Mouse (Mus musculus): ENCODE results near the gene Ttpal. TPM values are rescaled to one million over a fixed set of nuclear protein-coding genes. Genes with fewer than 3 reads are reported as not detected.
"Not testable (repeated sequence)": the region's sequence is repeated elsewhere in the genome, so short reads cannot be mapped to it uniquely, and the experiment has no call there.

The Ttpal gene
- polyA plus RNA-seq, 1 experiment from 2014 or later, result 40.3 TPM

DNA sequence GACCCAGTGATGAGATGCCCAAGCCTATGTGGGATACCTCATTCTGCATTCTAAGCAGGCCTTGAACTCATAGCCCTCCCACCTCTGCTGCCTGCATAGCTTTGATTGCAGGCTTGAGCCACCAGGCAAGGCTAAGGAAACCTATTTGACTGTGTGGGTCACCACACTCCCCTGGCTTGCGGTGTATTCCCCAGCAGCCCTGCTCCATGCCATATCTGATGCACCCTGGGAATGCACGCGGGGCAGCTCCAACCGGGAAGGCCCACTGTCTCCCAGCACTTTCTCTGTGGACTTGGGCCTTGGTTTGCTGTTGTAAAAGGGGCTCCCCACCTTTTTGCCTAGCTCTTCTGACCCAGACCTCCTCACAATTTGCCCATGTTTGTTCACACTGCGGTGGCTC is 11.1 kb downstream of the Ttpal start:
- H3K9me3 ChIP-seq (ENCODE audit: control insufficient read depth, low read length), result no peaks in the 10 kb centered on the region
- H3K27me3 ChIP-seq (ENCODE audit: control insufficient read depth, insufficient read depth, low read length), result no peaks in the 10 kb centered on the region
- no peaks in the 10 kb centered on the region for H3K4me1 ChIP-seq (ENCODE audit: control insufficient read depth, insufficient read depth, low read length)
- no peak overlapping the region for H3K4me3 ChIP-seq (ENCODE audit: low read length)
- ATAC-seq (ENCODE audit: low FRiP score, low TSS enrichment), result no peak
- H3K4me2 ChIP-seq (replicated peaks; ENCODE audit: low read depth, low read length), result no peak overlapping the region
- H3K27ac ChIP-seq (ENCODE audit: low read depth, low read length), result no peak overlapping the region
- H3K36me3 ChIP-seq (ENCODE audit: control insufficient read depth, insufficient read depth, low read length), result peaks cover 61% of the 10 kb centered on the region
- WGBS, result 98% methylated on average over 5 of the region's 5 CpGs
- no peak overlapping the region for H3K9ac ChIP-seq (ENCODE audit: low read depth, low read length)

DNA sequence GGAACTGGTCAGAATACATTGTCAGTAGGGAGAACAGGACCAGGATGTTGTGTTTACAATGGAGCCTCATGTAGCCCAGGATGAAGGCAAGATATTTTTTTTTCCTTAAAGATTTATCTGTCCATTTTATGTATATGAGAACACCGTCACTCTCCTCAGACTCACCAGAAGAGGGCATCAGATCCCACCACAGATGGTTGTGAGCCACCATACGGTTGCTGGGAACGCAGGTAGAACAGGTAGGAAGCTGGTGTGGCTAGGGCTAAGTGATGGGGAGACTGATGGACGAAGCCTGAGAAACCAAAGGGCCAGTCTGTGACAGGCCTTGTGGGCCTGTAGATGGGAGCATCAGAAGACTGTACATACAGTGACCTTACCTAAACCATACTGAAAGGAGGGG is 11.9 kb downstream of the Ttpal start:
- H3K27me3 ChIP-seq (ENCODE audit: control insufficient read depth, insufficient read depth, low read length), result no peaks in the 10 kb centered on the region
- no peak for ATAC-seq (ENCODE audit: low FRiP score, low TSS enrichment)
- H3K36me3 ChIP-seq (ENCODE audit: control insufficient read depth, insufficient read depth, low read length), result peaks cover 66% of the 10 kb centered on the region
- no peaks in the 10 kb centered on the region for H3K9me3 ChIP-seq (ENCODE audit: control insufficient read depth, low read length)
- 94% methylated on average over 4 of the region's 4 CpGs for WGBS
- H3K9ac ChIP-seq (ENCODE audit: low read depth, low read length), result no peak overlapping the region
- H3K4me1 ChIP-seq (ENCODE audit: control insufficient read depth, insufficient read depth, low read length), result no peaks in the 10 kb centered on the region
- no peak overlapping the region for H3K4me2 ChIP-seq (replicated peaks; ENCODE audit: low read depth, low read length)
- no peak overlapping the region for H3K4me3 ChIP-seq (ENCODE audit: low read length)
- H3K27ac ChIP-seq (ENCODE audit: low read depth, low read length), result no peak overlapping the region

DNA sequence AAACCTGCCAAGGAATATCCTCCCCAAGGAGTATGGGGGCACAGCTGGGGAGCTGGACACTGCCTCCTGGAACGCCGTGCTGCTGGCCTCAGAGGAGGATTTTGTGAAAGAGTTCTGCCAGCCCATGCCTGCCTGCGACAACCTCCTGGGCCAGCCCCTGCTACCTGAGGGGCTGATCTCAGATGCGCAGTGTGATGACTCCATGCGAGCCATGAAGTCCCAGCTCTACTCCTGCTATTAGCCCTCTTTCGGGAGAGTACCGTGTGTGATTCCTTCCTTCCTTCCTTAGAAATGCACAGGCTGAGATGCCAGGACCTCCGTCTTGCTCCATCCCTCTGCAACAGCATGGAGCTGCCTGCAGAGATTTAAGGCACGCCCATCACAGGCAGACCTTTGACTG is 13.3 kb downstream of the Ttpal start:
- H3K9me3 ChIP-seq (ENCODE audit: control insufficient read depth, low read length), result no peaks in the 10 kb centered on the region
- H3K4me3 ChIP-seq (ENCODE audit: low read length), result no peak overlapping the region
- ATAC-seq (ENCODE audit: low FRiP score, low TSS enrichment), result no peak
- no peak overlapping the region for H3K4me2 ChIP-seq (replicated peaks; ENCODE audit: low read depth, low read length)
- H3K4me1 ChIP-seq (ENCODE audit: control insufficient read depth, insufficient read depth, low read length), result no peaks in the 10 kb centered on the region
- no peaks in the 10 kb centered on the region for H3K27me3 ChIP-seq (ENCODE audit: control insufficient read depth, insufficient read depth, low read length)
- peaks cover 79% of the 10 kb centered on the region for H3K36me3 ChIP-seq (ENCODE audit: control insufficient read depth, insufficient read depth, low read length)
- no peak overlapping the region for H3K27ac ChIP-seq (ENCODE audit: low read depth, low read length)
- WGBS, result 94% methylated on average over 9 of the region's 9 CpGs
- no peak overlapping the region for H3K9ac ChIP-seq (ENCODE audit: low read depth, low read length)

DNA sequence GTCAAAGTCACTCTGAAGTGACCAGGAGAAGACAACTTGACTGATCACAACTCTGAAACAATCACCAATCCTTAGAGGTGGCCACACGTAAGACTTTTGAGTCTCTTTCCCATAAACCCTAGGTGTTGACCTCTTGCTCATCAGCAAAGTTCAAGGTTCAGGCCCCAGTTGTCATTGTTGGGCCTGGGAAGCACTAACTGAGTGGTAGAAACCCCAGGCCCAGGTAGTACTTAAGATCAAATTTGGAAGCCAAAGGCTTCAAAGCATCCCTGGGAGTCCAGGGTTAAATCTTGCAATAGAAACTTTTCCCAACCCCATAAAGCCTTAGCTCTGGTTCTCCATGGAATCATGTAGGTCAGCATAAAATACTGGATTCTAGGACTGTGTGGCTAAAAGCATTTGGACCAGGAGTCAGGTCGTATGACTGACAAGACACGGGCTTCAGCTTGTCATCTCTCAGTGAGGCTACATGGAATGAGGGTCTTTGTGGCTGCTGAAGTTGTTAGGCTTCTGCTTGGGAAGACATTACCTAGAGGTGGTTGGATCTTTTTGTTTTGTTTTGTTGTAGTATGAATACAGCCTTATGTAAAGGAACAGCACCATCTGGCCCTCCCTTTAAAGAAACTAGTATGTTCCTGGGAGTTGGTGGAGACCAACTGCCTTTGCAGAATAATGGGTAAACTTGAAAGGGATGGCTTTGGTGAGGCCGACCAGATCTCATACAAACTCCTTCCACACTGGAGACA is 14.0 kb downstream of the Ttpal start:
- ATAC-seq (ENCODE audit: low FRiP score, low TSS enrichment), result no peak

DNA sequence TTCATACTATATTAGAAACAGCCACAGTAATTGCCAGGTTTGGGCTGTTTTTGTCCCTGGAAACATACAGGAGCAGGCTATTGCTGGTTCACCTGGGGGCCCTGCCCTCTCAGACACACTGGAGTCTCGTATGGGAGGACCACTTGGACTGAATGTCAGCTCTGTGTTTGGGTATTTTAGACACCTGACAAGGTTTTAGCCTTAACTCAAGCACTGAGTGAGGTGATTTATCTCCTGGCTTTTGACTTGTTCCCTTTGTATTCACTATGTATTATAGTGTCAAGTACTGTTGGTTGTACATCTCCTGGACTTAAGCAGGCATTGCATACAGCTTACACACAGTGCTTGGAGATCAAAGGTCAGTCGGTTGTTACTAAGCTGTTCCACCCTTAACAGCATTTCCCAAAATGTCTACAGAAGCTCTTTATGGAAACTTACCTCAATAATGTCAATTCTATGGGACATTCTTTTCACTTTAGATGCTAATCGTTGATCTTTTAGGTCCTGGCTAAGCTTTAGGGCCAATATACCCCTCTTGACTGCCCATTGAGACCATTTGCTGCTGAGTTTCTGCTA is 14.6 kb downstream of the Ttpal start:
- H3K4me2 ChIP-seq (replicated peaks; ENCODE audit: low read depth, low read length), result no peak overlapping the region
- no peaks in the 10 kb centered on the region for H3K4me1 ChIP-seq (ENCODE audit: control insufficient read depth, insufficient read depth, low read length)
- no peak overlapping the region for H3K4me3 ChIP-seq (ENCODE audit: low read length)
- H3K36me3 ChIP-seq (ENCODE audit: control insufficient read depth, insufficient read depth, low read length), result peaks cover 85% of the 10 kb centered on the region
- WGBS, result 82% methylated on average over 3 of the region's 3 CpGs
- no peak overlapping the region for H3K9ac ChIP-seq (ENCODE audit: low read depth, low read length)
- no peak overlapping the region for H3K27ac ChIP-seq (ENCODE audit: low read depth, low read length)
- H3K9me3 ChIP-seq (ENCODE audit: control insufficient read depth, low read length), result no peaks in the 10 kb centered on the region
- no peaks in the 10 kb centered on the region for H3K27me3 ChIP-seq (ENCODE audit: control insufficient read depth, insufficient read depth, low read length)
- ATAC-seq (ENCODE audit: low FRiP score, low TSS enrichment), result no peak

More for the DNA sequence above, 14.0 kb downstream of the Ttpal start:
- no peak overlapping the region for H3K9ac ChIP-seq (ENCODE audit: low read depth, low read length)
- no peak overlapping the region for H3K4me3 ChIP-seq (ENCODE audit: low read length)
- H3K9me3 ChIP-seq (ENCODE audit: control insufficient read depth, low read length), result no peaks in the 10 kb centered on the region
- H3K27me3 ChIP-seq (ENCODE audit: control insufficient read depth, insufficient read depth, low read length), result no peaks in the 10 kb centered on the region
- no peak overlapping the region for H3K4me2 ChIP-seq (replicated peaks; ENCODE audit: low read depth, low read length)
- H3K27ac ChIP-seq (ENCODE audit: low read depth, low read length), result no peak overlapping the region
- no peaks in the 10 kb centered on the region for H3K4me1 ChIP-seq (ENCODE audit: control insufficient read depth, insufficient read depth, low read length)
- peaks cover 82% of the 10 kb centered on the region for H3K36me3 ChIP-seq (ENCODE audit: control insufficient read depth, insufficient read depth, low read length)
- WGBS, result 92% methylated on average over 4 of the region's 4 CpGs

DNA sequence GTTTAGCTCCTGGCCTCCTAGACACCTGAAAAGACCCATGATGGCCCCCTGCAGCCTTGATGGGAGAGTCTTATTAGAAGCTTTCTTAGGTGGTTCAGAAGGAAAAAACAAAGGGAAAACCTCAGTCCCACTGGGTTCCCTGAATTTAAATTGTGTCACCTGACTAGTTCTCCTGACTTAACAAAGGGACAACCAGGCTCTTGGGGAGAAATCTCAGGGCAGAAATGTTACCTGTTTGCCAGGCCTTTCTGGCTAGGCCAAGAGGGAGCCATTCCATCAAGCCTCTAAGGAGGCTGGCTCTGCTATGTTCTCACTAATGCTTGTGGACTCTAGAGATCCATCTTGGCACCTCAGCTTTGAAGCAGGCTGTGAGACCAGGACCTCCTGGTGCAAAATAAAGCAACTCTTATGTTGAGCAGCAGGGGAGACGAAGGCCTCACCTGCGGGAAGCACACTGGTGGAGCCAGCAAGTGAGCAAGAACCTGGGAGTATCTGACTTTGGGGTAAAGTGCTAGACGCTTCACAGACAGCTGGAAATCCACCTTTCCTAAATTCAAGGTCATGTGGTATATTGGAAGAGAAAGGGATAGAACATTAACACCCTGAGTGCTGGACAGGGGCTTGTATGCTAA is 15.2 kb downstream of the Ttpal start:
- no peaks in the 10 kb centered on the region for H3K4me1 ChIP-seq (ENCODE audit: control insufficient read depth, insufficient read depth, low read length)
- H3K27ac ChIP-seq (ENCODE audit: low read depth, low read length), result no peak overlapping the region
- peaks cover 82% of the 10 kb centered on the region for H3K36me3 ChIP-seq (ENCODE audit: control insufficient read depth, insufficient read depth, low read length)
- H3K9me3 ChIP-seq (ENCODE audit: control insufficient read depth, low read length), result no peaks in the 10 kb centered on the region
- H3K27me3 ChIP-seq (ENCODE audit: control insufficient read depth, insufficient read depth, low read length), result no peaks in the 10 kb centered on the region
- ATAC-seq (ENCODE audit: low FRiP score, low TSS enrichment), result no peak
- no peak overlapping the region for H3K4me3 ChIP-seq (ENCODE audit: low read length)
- WGBS, result 75% methylated on average over 3 of the region's 3 CpGs
- H3K4me2 ChIP-seq (replicated peaks; ENCODE audit: low read depth, low read length), result no peak overlapping the region
- no peak overlapping the region for H3K9ac ChIP-seq (ENCODE audit: low read depth, low read length)

DNA sequence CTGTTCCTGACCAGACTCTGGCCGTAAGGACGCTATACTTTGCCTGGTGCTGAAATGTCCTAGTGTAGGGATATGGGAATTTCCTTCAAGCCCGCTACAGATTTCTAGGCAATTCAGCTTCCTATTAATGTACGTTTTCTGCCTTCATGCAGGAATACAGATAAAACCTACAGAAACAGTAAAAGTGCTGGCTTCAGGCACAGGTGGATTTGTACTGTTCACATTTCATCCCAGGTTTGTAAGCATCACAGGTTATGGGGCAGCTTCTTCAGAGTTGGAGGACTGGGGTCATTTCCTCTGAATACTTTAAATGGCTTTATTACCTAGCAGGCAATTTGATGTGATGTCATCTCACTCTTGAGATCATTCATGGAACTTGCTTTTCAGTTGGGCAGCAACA is 15.8 kb downstream of the Ttpal start:
- no peaks in the 10 kb centered on the region for H3K27me3 ChIP-seq (ENCODE audit: control insufficient read depth, insufficient read depth, low read length)
- no peak overlapping the region for H3K4me3 ChIP-seq (ENCODE audit: low read length)
- H3K4me2 ChIP-seq (replicated peaks; ENCODE audit: low read depth, low read length), result no peak overlapping the region
- whole genome bisulfite sequencing, result 91% methylated on average over 4 of the region's 4 CpGs
- H3K36me3 ChIP-seq (ENCODE audit: control insufficient read depth, insufficient read depth, low read length), result peaks cover 80% of the 10 kb centered on the region
- no peak for ATAC-seq (ENCODE audit: low FRiP score, low TSS enrichment)
- H3K9ac ChIP-seq (ENCODE audit: low read depth, low read length), result no peak overlapping the region
- no peak overlapping the region for H3K27ac ChIP-seq (ENCODE audit: low read depth, low read length)
- no peaks in the 10 kb centered on the region for H3K9me3 ChIP-seq (ENCODE audit: control insufficient read depth, low read length)
- no peaks in the 10 kb centered on the region for H3K4me1 ChIP-seq (ENCODE audit: control insufficient read depth, insufficient read depth, low read length)

DNA sequence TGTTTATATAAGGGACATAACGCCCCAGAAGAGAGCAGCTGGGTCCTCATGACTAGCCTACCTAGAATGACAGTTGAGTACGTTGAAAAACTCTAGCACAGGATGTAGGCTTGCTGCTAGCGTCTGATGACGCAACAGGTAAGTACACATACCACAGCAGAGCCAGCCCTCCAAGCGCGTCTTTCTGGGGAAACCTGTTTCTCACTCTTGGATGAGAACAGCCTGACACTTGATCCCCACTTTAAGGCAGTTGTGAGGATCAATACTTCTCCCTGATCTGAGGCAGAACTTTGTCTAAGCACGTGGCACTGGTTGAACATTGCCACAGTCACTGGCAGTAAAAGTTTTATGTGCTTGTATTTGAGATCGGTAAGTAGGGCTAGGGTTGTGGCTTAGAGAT is 18.3 kb downstream of the Ttpal start:
- Histone ChIP-seq H3K4me3 (ENCODE audit: low read length) (no peak overlapping the region), H3K4me2 (replicated peaks; ENCODE audit: low read depth, low read length) (no peak overlapping the region), H3K9me3 (ENCODE audit: control insufficient read depth, low read length) (no peaks in the 10 kb centered on the region), H3K27ac (ENCODE audit: low read depth, low read length) (no peak overlapping the region), H3K36me3 (ENCODE audit: control insufficient read depth, insufficient read depth, low read length) (peaks cover 79% of the 10 kb centered on the region), H3K9ac (ENCODE audit: low read depth, low read length) (no peak overlapping the region), H3K27me3 (ENCODE audit: control insufficient read depth, insufficient read depth, low read length) (no peaks in the 10 kb centered on the region), H3K4me1 (ENCODE audit: control insufficient read depth, insufficient read depth, low read length) (no peaks in the 10 kb centered on the region)
- ATAC-seq (ENCODE audit: low FRiP score, low TSS enrichment), result no peak
- WGBS, result 91% methylated on average over 8 of the region's 8 CpGs

DNA sequence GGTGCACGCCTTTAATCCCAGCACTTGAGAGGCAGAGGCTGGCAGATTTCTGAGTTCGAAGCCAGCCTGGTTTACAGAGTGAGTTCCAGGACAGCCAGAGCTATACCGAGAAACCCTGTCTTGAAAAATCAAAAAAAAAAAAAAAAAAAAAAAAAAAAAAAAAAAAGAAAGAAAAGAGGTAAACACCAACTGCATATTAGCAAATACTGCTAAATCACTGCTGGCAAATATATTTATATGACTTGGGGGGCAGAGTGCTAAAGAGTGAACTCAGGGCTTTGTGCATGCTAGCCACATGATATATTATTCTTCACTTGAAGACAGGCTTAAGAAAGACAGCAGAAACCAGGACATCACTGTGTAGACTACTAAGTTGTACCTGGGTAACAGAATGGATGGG is 19.3 kb downstream of the Ttpal start:
- not testable (repeated sequence) for H3K4me3 ChIP-seq (ENCODE audit: low read length); ATAC-seq (ENCODE audit: low FRiP score, low TSS enrichment); H3K4me2 ChIP-seq (replicated peaks; ENCODE audit: low read depth, low read length); H3K27ac ChIP-seq (ENCODE audit: low read depth, low read length); H3K9me3 ChIP-seq (ENCODE audit: control insufficient read depth, low read length); H3K27me3 ChIP-seq (ENCODE audit: control insufficient read depth, insufficient read depth, low read length); H3K9ac ChIP-seq (ENCODE audit: low read depth, low read length); H3K4me1 ChIP-seq (ENCODE audit: control insufficient read depth, insufficient read depth, low read length)
- 97% methylated on average over 3 of the region's 3 CpGs for WGBS
- peaks cover 82% of the 10 kb centered on the region for H3K36me3 ChIP-seq (ENCODE audit: control insufficient read depth, insufficient read depth, low read length)
